Mouse (Mus musculus): ENCODE data around the gene Med29. TPM values are rescaled to one million over a fixed set of nuclear protein-coding genes. Genes with fewer than 3 reads are reported as not detected.

Gene Med29
- total and polyA plus RNA-seq, 3 experiments = 11.2 to 17.7 (median 15.4) TPM

- DNase-seq (ENCODE audit: low spot score) = no peak
- no peak for ATAC-seq (ENCODE audit: extremely low read depth, insufficient number of reproducible peaks, low FRiP score, poor library complexity, severe bottlenecking)
- no peaks in the 10 kb centered on the region for H3K9me3 ChIP-seq (replicated peaks)
- H3K27me3 ChIP-seq (ENCODE audit: insufficient read depth, low read length) = peaks cover 46% of the 10 kb centered on the region
- TF ChIP-seq POLR2AphosphoS5 (IDR thresholded peaks at IDR 0.05; ENCODE audit: insufficient replicate concordance, low read depth, low read length) (no peak), GATA2 (IDR thresholded peaks at IDR 0.05; ENCODE audit: borderline replicate concordance, low read depth, low read length) (no peak), TAL1 (conservative IDR thresholded peaks at IDR 0.05; ENCODE audit: low read depth, low read length) (no peak), GATA1 (IDR thresholded peaks at IDR 0.05; ENCODE audit: borderline replicate concordance, low read length) (no peak), CTCF (IDR thresholded peaks at IDR 0.05; ENCODE audit: low read depth, low read length) (no peak)
- H3K4me1 ChIP-seq (ENCODE audit: insufficient read depth, low read depth, low read length) = peaks cover 35% of the 10 kb centered on the region
- no peak overlapping the region for H3K4me3 ChIP-seq (ENCODE audit: low read depth, low read length)
- H3K36me3 ChIP-seq (replicated peaks) = peaks cover 27% of the 10 kb centered on the region
These were observed 34.1 kb downstream of the Med29 start for GRCm38 (mm10) chr7:28358431-28358830.

DNA sequence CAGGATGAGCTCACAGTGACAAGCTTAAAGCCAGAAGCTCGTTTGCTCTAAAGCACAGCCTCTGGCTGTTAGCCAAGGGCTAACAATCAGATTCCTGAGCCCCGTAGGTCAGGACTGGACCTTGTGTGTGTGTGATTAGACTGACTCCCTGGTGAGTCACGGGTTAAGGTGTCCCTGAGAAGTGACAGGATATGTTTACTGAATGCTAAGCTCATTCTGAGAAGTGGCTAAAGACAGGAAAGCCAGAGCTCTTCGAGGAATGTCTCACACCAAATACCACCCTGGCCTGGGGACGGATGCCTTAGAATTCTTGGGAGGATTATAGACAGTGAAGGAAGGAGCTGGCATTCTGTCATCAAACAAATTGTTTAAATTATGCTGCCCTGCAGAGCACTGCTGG is 34.5 kb downstream of the Med29 start:
- TF ChIP-seq POLR2AphosphoS5 (IDR thresholded peaks at IDR 0.05; ENCODE audit: insufficient replicate concordance, low read depth, low read length) (no peak), TAL1 (conservative IDR thresholded peaks at IDR 0.05; ENCODE audit: low read depth, low read length) (no peak), CTCF (IDR thresholded peaks at IDR 0.05; ENCODE audit: low read depth, low read length) (no peak), GATA2 (IDR thresholded peaks at IDR 0.05; ENCODE audit: borderline replicate concordance, low read depth, low read length) (no peak), GATA1 (IDR thresholded peaks at IDR 0.05; ENCODE audit: borderline replicate concordance, low read length) (no peak)
- Histone ChIP-seq H3K36me3 (replicated peaks) (peaks cover 32% of the 10 kb centered on the region), H3K27me3 (ENCODE audit: insufficient read depth, low read length) (peaks cover 46% of the 10 kb centered on the region), H3K9me3 (replicated peaks) (no peaks in the 10 kb centered on the region), H3K4me3 (ENCODE audit: low read depth, low read length) (no peak overlapping the region), H3K4me1 (ENCODE audit: insufficient read depth, low read depth, low read length) (peaks cover 39% of the 10 kb centered on the region)
- ATAC-seq (ENCODE audit: extremely low read depth, insufficient number of reproducible peaks, low FRiP score, poor library complexity, severe bottlenecking) (no peak), DNase-seq (ENCODE audit: low spot score) (no peak)

GRCm38 (mm10) chr7:28356981-28357380 is 35.5 kb downstream of the Med29 start:
- Histone ChIP-seq H3K4me1 (ENCODE audit: insufficient read depth, low read depth, low read length) (peaks cover 42% of the 10 kb centered on the region), H3K4me3 (ENCODE audit: low read depth, low read length) (no peak overlapping the region), H3K27me3 (ENCODE audit: insufficient read depth, low read length) (peaks cover 36% of the 10 kb centered on the region), H3K9me3 (replicated peaks) (no peaks in the 10 kb centered on the region), H3K36me3 (replicated peaks) (peaks cover 42% of the 10 kb centered on the region)
- TF ChIP-seq GATA1 (IDR thresholded peaks at IDR 0.05; ENCODE audit: borderline replicate concordance, low read length) (no peak), GATA2 (IDR thresholded peaks at IDR 0.05; ENCODE audit: borderline replicate concordance, low read depth, low read length) (no peak), POLR2AphosphoS5 (IDR thresholded peaks at IDR 0.05; ENCODE audit: insufficient replicate concordance, low read depth, low read length) (no peak), CTCF (IDR thresholded peaks at IDR 0.05; ENCODE audit: low read depth, low read length) (no peak), TAL1 (conservative IDR thresholded peaks at IDR 0.05; ENCODE audit: low read depth, low read length) (no peak)
- no peak for DNase-seq (ENCODE audit: low spot score)
- ATAC-seq (ENCODE audit: extremely low read depth, insufficient number of reproducible peaks, low FRiP score, poor library complexity, severe bottlenecking) = no peak

DNA sequence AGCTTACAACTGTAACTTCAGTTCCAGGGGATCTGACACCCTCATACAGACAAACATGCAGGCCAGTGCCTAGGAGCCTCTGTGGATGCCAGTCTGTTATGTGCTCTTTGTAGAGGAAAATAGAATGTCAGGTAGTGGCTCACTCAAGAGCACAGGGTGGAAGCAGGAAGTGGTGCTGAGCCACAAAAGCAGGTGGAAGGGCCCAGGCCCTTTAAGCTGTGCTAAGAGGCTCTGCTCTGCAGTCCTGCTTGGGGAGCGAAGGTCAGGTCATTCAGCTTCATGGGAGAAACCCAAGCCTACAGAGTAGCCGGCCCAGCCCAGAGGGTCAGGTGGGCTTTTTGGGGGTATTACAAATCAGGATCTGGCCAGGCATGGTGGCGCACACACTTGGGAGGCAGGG is 37.3 kb downstream of the Med29 start:
- TF ChIP-seq GATA1 (IDR thresholded peaks at IDR 0.05; ENCODE audit: borderline replicate concordance, low read length) (no peak), POLR2AphosphoS5 (IDR thresholded peaks at IDR 0.05; ENCODE audit: insufficient replicate concordance, low read depth, low read length) (no peak), CTCF (IDR thresholded peaks at IDR 0.05; ENCODE audit: low read depth, low read length) (no peak), GATA2 (IDR thresholded peaks at IDR 0.05; ENCODE audit: borderline replicate concordance, low read depth, low read length) (no peak), TAL1 (conservative IDR thresholded peaks at IDR 0.05; ENCODE audit: low read depth, low read length) (no peak)
- no peak for DNase-seq (ENCODE audit: low spot score)
- H3K27me3 ChIP-seq (ENCODE audit: insufficient read depth, low read length) = peaks cover 29% of the 10 kb centered on the region
- no peak overlapping the region for H3K4me3 ChIP-seq (ENCODE audit: low read depth, low read length)
- no peak for ATAC-seq (ENCODE audit: extremely low read depth, insufficient number of reproducible peaks, low FRiP score, poor library complexity, severe bottlenecking)
- no peaks in the 10 kb centered on the region for H3K9me3 ChIP-seq (replicated peaks)
- peaks cover 50% of the 10 kb centered on the region for H3K36me3 ChIP-seq (replicated peaks)
- peaks cover 48% of the 10 kb centered on the region for H3K4me1 ChIP-seq (ENCODE audit: insufficient read depth, low read depth, low read length)

GRCm38 (mm10) chr7:28354596-28354995 is 37.9 kb downstream of the Med29 start:
- no peak for DNase-seq (ENCODE audit: low spot score)
- peaks cover 54% of the 10 kb centered on the region for H3K4me1 ChIP-seq (ENCODE audit: insufficient read depth, low read depth, low read length)

GRCm38 (mm10) chr7:28354113-28354581 is 38.4 kb downstream of the Med29 start:
- H3K4me1 ChIP-seq (ENCODE audit: insufficient read depth, low read depth, low read length) = peaks cover 59% of the 10 kb centered on the region
- ATAC-seq (ENCODE audit: extremely low read depth, insufficient number of reproducible peaks, low FRiP score, poor library complexity, severe bottlenecking) = no peak
- DNase-seq (ENCODE audit: low spot score) = no peak
- peaks cover 21% of the 10 kb centered on the region for H3K27me3 ChIP-seq (ENCODE audit: insufficient read depth, low read length)
- H3K36me3 ChIP-seq (replicated peaks) = peaks cover 46% of the 10 kb centered on the region
- H3K9me3 ChIP-seq (replicated peaks) = no peaks in the 10 kb centered on the region
- TF ChIP-seq POLR2AphosphoS5 (IDR thresholded peaks at IDR 0.05; ENCODE audit: insufficient replicate concordance, low read depth, low read length) (no peak), GATA1 (IDR thresholded peaks at IDR 0.05; ENCODE audit: borderline replicate concordance, low read length) (no peak), CTCF (IDR thresholded peaks at IDR 0.05; ENCODE audit: low read depth, low read length) (no peak), TAL1 (conservative IDR thresholded peaks at IDR 0.05; ENCODE audit: low read depth, low read length) (no peak), GATA2 (IDR thresholded peaks at IDR 0.05; ENCODE audit: borderline replicate concordance, low read depth, low read length) (no peak)
- H3K4me3 ChIP-seq (ENCODE audit: low read depth, low read length) = no peak overlapping the region

More at GRCm38 (mm10) chr7:28354596-28354995, 37.9 kb downstream of the Med29 start:
- H3K9me3 ChIP-seq (replicated peaks) = no peaks in the 10 kb centered on the region
- no peak for ATAC-seq (ENCODE audit: extremely low read depth, insufficient number of reproducible peaks, low FRiP score, poor library complexity, severe bottlenecking)
- peaks cover 46% of the 10 kb centered on the region for H3K36me3 ChIP-seq (replicated peaks)
- TF ChIP-seq TAL1 (conservative IDR thresholded peaks at IDR 0.05; ENCODE audit: low read depth, low read length) (no peak), POLR2AphosphoS5 (IDR thresholded peaks at IDR 0.05; ENCODE audit: insufficient replicate concordance, low read depth, low read length) (no peak), CTCF (IDR thresholded peaks at IDR 0.05; ENCODE audit: low read depth, low read length) (no peak), GATA2 (IDR thresholded peaks at IDR 0.05; ENCODE audit: borderline replicate concordance, low read depth, low read length) (no peak), GATA1 (IDR thresholded peaks at IDR 0.05; ENCODE audit: borderline replicate concordance, low read length) (no peak)
- peaks cover 23% of the 10 kb centered on the region for H3K27me3 ChIP-seq (ENCODE audit: insufficient read depth, low read length)
- no peak overlapping the region for H3K4me3 ChIP-seq (ENCODE audit: low read depth, low read length)

Measured in G1E (cell line).